Mouse (Mus musculus): ENCODE data around the gene Trmt13. TPM values are rescaled to one million over a fixed set of nuclear protein-coding genes. Genes with fewer than 3 reads are reported as not detected.
"Not testable (repeated sequence)": the region's sequence is repeated elsewhere in the genome, so short reads cannot be mapped to it uniquely, and the experiment has no call there.

Trmt13 gene
- total RNA-seq, 2 experiments from 2014 or later: 0.38 to 10.1 TPM

DNA sequence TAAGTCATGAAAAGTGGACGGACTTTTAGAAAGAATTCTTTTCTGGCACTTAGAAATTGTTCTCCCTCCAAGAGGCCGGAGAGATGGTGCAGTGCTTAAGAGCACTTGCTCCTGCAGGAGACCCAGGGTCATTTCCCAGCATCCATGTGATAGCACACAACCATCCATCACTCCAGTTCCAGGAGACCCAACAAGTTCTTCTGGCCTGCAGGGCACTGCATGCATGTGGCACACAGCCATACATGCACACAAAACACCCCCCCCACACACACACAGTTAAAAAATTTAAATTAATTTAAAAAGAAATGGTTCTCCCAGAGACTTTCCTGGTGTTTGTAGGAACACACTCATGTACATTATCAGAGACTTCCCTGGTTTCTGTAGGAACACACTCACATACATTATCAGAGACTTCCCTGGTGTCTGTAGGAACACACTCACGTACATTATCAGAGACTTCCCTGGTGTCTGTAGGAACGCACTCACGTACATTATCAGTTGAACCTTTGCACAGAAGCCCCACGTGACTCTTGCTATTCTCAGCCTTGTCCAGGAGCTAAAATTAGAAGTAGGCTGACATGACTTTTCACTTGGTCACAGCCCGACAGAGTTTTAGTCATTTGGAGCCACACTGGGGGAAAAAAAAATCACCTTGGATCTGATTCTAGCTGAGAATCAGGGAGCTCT is 51.8 kb downstream of the Trmt13 start, which contains the start of gene Lrrc39:
Lrrc39 (plus strand) TSS at position 566 of the 687 bp plus-strand sequence.
- peak; percentile 95 for ATAC-seq (replicated peaks; ENCODE audit: low FRiP score, poor library complexity, severe bottlenecking)

GRCm38 (mm10) chr3:116561315-116561714 is 53.1 kb downstream of the Trmt13 start:
- ATAC-seq (replicated peaks; ENCODE audit: low FRiP score, poor library complexity, severe bottlenecking): not testable (repeated sequence)

DNA sequence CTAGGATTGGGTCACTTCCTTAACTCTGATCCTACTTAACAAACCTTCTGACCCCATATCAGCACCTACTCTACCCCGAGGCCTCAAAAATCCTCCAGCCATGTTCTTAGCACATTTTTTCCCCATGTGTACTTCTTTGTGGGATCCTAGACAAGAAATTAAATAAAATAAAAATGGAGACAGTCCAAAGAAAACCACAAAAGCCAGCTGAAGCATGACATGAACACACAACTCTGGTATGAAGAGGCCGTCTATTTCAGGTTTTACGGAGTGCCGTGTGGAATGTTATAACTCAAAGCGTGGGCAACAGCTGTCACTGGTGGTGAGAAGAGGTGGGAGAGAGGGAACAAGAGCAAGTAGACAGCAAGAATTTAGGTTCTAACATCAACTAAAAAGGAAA is 63.0 kb downstream of the Trmt13 start:
- ATAC-seq (replicated peaks; ENCODE audit: low FRiP score, poor library complexity, severe bottlenecking): no peak

GRCm38 (mm10) chr3:116547430-116547829 is 67.0 kb downstream of the Trmt13 start:
- no peak for ATAC-seq (replicated peaks; ENCODE audit: low FRiP score, poor library complexity, severe bottlenecking)

GRCm38 (mm10) chr3:116542532-116542931 is 71.9 kb downstream of the Trmt13 start:
- ATAC-seq (replicated peaks; ENCODE audit: low FRiP score, poor library complexity, severe bottlenecking): no peak

DNA sequence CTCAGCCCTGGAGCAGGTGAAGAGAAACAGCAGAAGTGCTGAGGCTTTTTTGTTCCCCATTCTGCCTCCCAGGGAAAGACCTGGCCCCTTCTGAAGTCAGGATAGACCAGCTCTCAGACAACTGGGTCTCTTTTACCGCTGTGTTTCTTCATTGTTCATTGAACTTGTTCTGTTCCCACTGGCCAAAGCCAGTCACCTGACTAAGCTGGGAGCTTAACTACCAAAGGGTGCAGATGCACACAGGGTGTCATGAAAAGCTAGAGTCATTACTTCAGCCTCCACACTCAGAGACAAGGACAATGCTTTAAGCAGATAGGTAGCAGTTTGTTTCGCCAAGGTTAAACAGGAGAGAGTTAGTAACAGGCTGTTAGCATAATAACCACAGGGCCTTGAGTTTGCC is 72.3 kb downstream of the Trmt13 start:
- ATAC-seq (replicated peaks; ENCODE audit: low FRiP score, poor library complexity, severe bottlenecking): no peak

GRCm38 (mm10) chr3:116537200-116537573 is 77.2 kb downstream of the Trmt13 start:
- ATAC-seq (replicated peaks; ENCODE audit: low FRiP score, poor library complexity, severe bottlenecking): no peak

GRCm38 (mm10) chr3:116536428-116537199 is 77.8 kb downstream of the Trmt13 start:
- peak; percentile 68 for ATAC-seq (replicated peaks; ENCODE audit: low FRiP score, poor library complexity, severe bottlenecking)

Other genes with a start within 250 kb of the Trmt13 start
- gene Cdc14a, start 190.6 kb downstream of the Trmt13 start, total RNA-seq (2015; ENCODE audit: low replicate concordance): 16.1 and 16.9 TPM in 2 replicates
- gene Cdc14a, start 190.6 kb downstream of the Trmt13 start, total RNA-seq (2017; ENCODE audit: low replicate concordance): 18.0 and 19.7 TPM in 2 replicates
- 1.5 and 13.6 TPM in 2 replicates for gene Rtca, start 106.4 kb downstream of the Trmt13 start, total RNA-seq (2015; ENCODE audit: low replicate concordance)
- 5.6 and 5.8 TPM in 2 replicates for gene Rtca, start 106.4 kb downstream of the Trmt13 start, total RNA-seq (2017; ENCODE audit: low replicate concordance)
- gene Dbt, start 101.5 kb downstream of the Trmt13 start, total RNA-seq (2015; ENCODE audit: low replicate concordance): 3.3 and 7.9 TPM in 2 replicates
- 3.3 and 10.1 TPM in 2 replicates for gene Dbt, start 101.5 kb downstream of the Trmt13 start, total RNA-seq (2017; ENCODE audit: low replicate concordance)
- gene Lrrc39, start 51.6 kb downstream of the Trmt13 start, total RNA-seq (2015; ENCODE audit: low replicate concordance): 1.5 and 8.8 TPM in 2 replicates
- gene Lrrc39, start 51.6 kb downstream of the Trmt13 start, total RNA-seq (2017; ENCODE audit: low replicate concordance): 14.0 and 19.0 TPM in 2 replicates
- 10.7 and 16.3 TPM in 2 replicates for gene Sass6, start 19.6 kb downstream of the Trmt13 start, total RNA-seq (2015; ENCODE audit: low replicate concordance)
- 19.8 and 31.5 TPM in 2 replicates for gene Sass6, start 19.6 kb downstream of the Trmt13 start, total RNA-seq (2017; ENCODE audit: low replicate concordance)
- gene Mfsd14a, start 48.1 kb upstream of the Trmt13 start, total RNA-seq (2015; ENCODE audit: low replicate concordance): 27.6 and 28.4 TPM in 2 replicates
- gene Mfsd14a, start 48.1 kb upstream of the Trmt13 start, total RNA-seq (2017; ENCODE audit: low replicate concordance): 12.5 and 16.7 TPM in 2 replicates
- gene Gm43191, start 66.7 kb upstream of the Trmt13 start, total RNA-seq (2015; ENCODE audit: low replicate concordance): not detected in 2 replicates
- 3.5 TPM in 1 of 2 replicates, not detected in the other for gene Gm43191, start 66.7 kb upstream of the Trmt13 start, total RNA-seq (2017; ENCODE audit: low replicate concordance)
- gene Slc35a3, start 98.2 kb upstream of the Trmt13 start, total RNA-seq (2015; ENCODE audit: low replicate concordance): 10.7 and 21.3 TPM in 2 replicates
- 16.0 and 17.1 TPM in 2 replicates for gene Slc35a3, start 98.2 kb upstream of the Trmt13 start, total RNA-seq (2017; ENCODE audit: low replicate concordance)
- 3.3 and 4.4 TPM in 2 replicates for gene Agl, start 193.6 kb upstream of the Trmt13 start, total RNA-seq (2015; ENCODE audit: low replicate concordance)
- gene Agl, start 193.6 kb upstream of the Trmt13 start, total RNA-seq (2017; ENCODE audit: low replicate concordance): 3.9 and 4.2 TPM in 2 replicates
- 6.5 and 11.3 TPM in 2 replicates for gene Frrs1, start 244.9 kb upstream of the Trmt13 start, total RNA-seq (2015; ENCODE audit: low replicate concordance)
- 5.6 and 9.5 TPM in 2 replicates for gene Frrs1, start 244.9 kb upstream of the Trmt13 start, total RNA-seq (2017; ENCODE audit: low replicate concordance)